Mouse (Mus musculus) left cerebral cortex, adult 6 months (tissue): Measurements from ENCODE around the gene Itpa. TPM values are rescaled to one million over a fixed set of nuclear protein-coding genes. Genes with fewer than 3 reads are reported as not detected.

Experiments used
- long read RNA-seq, 2 experiments: library from polyadenylated mRNA; unstranded; transcript quantifications; one replicate each; pipeline ENCODE4 v2.0.0; 2019 to 2020
- polyA plus RNA-seq: library from polyadenylated mRNA; unstranded; fragments of <200 nt; fragmentation: Nextera tagmentation; gene quantifications from 2 replicates; pipeline ENCODE4 v1.2.3, GENCODE M21; 2021

Gene Itpa
- 65.4 and 72.9 TPM in 2 replicates for polyA plus RNA-seq
- long read RNA-seq, experiment 1, transcript Itpa-201 (8 exons, 1,390 nt) = major isoform, 107 of 123 reads
- long read RNA-seq, experiment 1, partial matches to known transcripts = 3 of 123 reads
- long read RNA-seq, experiment 1, other reads (novel, unspliced or antisense) = 13 of 123 reads
- long read RNA-seq, experiment 2, transcript Itpa-201 (8 exons, 1,390 nt) = major isoform, 85 of 111 reads
- long read RNA-seq, experiment 2, partial matches to known transcripts = 6 of 111 reads
- long read RNA-seq, experiment 2, other reads (novel, unspliced or antisense) = 19 of 111 reads

DNA sequence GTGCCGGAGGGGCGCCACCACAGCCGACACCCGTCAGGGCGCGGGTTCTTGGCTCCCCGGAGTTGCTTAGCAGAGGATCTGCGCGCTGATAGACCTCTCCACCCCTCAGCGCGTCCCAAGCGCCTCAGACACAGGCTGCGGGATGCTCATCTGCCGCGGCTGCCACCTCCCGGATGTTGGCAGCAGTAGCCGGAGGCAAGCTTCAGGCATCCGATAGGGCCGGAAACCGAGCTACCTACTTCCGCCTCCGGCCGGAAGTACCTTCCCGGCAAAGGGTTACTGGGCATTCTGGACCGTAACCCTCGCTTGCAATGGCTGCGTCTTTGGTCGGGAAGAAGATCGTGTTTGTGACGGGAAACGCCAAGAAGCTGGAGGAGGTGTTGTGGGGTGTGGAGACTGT, at the start of gene Itpa:
TSS of gene Itpa (plus strand) at position 52 of the 400 bp plus-strand sequence.

DNA sequence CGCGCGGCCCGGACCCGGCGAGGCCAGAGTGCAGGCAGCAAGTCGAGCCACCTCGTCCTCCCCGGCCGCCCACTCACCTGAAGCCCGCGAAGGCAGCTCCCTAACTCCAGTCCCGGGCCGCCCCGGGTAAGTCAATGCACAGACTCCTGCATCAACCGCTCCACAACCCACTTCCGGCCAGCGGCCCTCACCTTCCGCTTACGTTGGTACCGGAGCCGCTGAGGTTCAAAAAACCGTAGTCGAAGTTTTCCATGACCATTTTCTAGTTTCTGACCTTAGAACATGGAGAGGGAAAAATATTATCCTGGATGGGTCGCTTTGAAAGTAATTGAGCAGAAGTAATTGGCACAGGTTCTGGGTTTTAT, 37.6 kb upstream of the Itpa start, which contains the start of the genes Fastkd5 and Ubox5:
TSS of gene Fastkd5 (minus strand) at position 189 of the 365 bp plus-strand sequence.
TSS of gene Ubox5 (minus strand) at position 200 of the 365 bp plus-strand sequence.

DNA sequence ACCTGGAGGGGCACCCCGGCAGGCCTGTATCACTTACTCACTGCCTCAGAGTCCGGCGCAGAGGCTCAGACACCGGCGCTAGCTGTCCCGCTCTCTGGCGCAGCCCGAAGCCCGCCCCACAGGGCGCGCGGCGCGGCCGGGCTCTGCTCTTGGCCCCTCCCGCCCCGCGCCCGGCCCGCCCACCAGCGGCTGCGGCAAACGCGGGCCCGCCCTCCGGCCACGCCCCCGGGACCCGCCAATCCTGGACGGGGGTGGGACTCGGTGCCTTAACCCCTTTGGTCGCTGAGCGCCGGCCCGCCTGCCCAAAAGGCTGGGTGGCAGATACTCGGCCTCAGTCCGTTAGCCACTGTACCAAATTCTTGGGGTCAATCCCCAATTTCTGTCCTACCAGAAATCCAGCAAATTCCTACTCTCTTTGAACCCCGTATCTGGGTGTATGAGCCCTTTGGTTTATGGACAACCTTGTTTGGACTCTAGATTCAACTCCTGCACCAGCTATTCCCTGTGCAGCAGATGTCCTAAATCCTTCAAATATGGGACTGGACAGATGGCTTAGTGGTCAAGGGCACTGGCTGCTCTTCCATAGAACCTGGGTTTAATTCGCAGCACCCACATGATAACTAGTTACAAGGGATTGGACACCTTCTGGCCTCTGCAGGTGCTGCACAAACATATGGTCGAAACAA, 24.6 kb upstream of the Itpa start, which contains the start of gene Lzts3:
TSS of gene Lzts3 (minus strand) at position 120 of the 686 bp plus-strand sequence.

DNA sequence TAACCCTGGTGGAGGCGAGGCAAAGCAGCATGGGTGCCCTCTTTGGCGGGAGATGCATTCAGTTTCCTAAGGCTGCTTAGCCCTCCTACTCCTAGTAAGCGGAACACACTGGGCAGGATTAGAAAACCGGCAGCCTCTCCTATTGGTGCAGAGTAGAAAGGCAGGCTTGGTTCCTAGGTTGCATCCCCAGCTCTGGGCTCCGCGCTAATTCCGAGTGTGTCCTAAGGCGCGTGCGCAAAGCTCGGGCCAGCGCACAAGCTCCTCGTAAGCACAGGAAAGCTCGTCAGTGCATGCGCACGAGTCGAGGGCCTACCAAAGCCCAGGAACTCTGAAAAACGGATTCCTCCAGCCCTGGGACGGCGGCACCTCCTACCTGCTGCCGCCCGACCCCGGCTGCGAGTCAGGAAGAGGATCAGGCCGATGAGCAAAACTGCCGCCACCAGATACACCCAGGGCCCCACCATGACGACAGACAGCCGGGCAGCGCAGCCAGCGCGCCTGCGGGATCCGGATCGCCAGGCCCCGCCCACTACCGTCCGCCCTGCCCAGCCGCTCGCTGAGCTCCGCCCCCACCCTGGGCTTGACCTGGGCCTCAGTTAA, 3.2 kb upstream of the Itpa start, which contains the start of gene Ddrgk1:
TSS of gene Ddrgk1 (minus strand) at position 558 of the 600 bp plus-strand sequence.

DNA sequence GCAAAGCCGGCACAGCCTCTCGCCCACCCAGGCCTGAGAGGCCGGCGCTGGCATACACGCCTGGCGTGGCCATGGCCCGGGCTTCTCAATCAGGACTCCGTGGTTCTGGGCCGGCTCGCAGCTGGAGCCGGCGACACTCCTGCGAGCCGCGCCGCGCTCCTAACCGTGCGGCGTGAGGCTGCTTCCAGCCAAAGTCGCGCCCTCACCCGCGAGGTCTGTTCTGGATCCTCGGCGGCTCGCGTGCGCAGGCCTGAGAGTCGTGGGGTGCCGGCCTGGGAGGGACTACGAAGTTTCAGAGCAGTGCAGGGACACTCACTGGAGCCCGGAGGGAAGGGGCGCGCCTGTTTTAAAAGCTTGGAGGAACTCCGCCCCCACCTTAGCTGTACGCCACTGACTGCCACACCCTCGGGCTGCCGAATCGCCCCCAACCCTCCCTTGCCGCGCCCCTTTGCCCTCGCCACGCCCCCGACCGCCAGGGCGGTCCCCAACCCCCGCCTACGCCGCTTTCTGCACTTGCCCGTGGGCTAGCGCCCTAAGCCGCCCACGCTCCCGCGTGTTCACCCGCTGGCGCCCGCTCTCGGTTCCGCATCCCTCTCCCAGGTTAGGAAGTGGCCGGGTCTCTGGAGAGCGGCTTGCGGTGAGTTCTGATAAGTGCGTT, 29.9 kb downstream of the Itpa start, which contains the start of gene Slc4a11:
TSS of gene Slc4a11 (minus strand) at position 367 of the 658 bp plus-strand sequence.

Other genes with a start within 250 kb of the Itpa start
- gene Vps16, start 243.3 kb upstream of the Itpa start, polyA plus RNA-seq = 33.3 and 46.6 TPM in 2 replicates
- gene Pced1a, start 242.9 kb upstream of the Itpa start, polyA plus RNA-seq = 7.8 and 9.5 TPM in 2 replicates
- 32.4 and 125 TPM in 2 replicates for gene Ptpra, start 217.3 kb upstream of the Itpa start, polyA plus RNA-seq
- gene Mrps26, start 103.9 kb upstream of the Itpa start, polyA plus RNA-seq = 141 and 170 TPM in 2 replicates
- 0.53 TPM in 1 of 2 replicates, not detected in the other for gene Oxt, start 91.4 kb upstream of the Itpa start, polyA plus RNA-seq
- gene Avp, start 85.1 kb upstream of the Itpa start, polyA plus RNA-seq = 1.3 and 6.6 TPM in 2 replicates
- gene Fastkd5, start 37.6 kb upstream of the Itpa start, polyA plus RNA-seq = 3.2 and 3.6 TPM in 2 replicates
- gene Ubox5, start 37.6 kb upstream of the Itpa start, polyA plus RNA-seq = 8.8 TPM in 2 replicates
- 6.4 and 10.5 TPM in 2 replicates for gene Lzts3, start 24.8 kb upstream of the Itpa start, polyA plus RNA-seq
- gene Ddrgk1, start 3.0 kb upstream of the Itpa start, polyA plus RNA-seq = 182 and 214 TPM in 2 replicates
- 1.5 and 1.6 TPM in 2 replicates for gene Slc4a11, start 29.9 kb downstream of the Itpa start, polyA plus RNA-seq
- 19.6 and 19.8 TPM in 2 replicates for gene 4930402H24Rik, start 238.8 kb downstream of the Itpa start, polyA plus RNA-seq
- 15.1 and 41.4 TPM in 2 replicates for gene Atrn, start 238.9 kb downstream of the Itpa start, polyA plus RNA-seq